In genomic region chr16:31695286-31696020, GRCm38 (mm10) we compare ENCODE assay signal across 9 mouse cellular contexts. TPM values are rescaled to one million over a fixed set of nuclear protein-coding genes. Genes with fewer than 3 reads are reported as not detected.
DNase-seq lines count a peak whose midpoint lies in the region; ATAC-seq and TF ChIP-seq lines count a peak whose summit lies in the region.
"Had no signal": no experiment of that assay in that cellular context is flagged by ENCODE, and none has a peak within 500 bp of the region (broad histone marks: within the 10 kb centered on the region; RNA-seq: fewer than 3 reads in every experiment).

No protein-coding gene starts in this region.

- H3K4me2 ChIP-seq in hindbrain, embryonic 15.5 days = peak overlapping the region; percentile 46
- no peak overlapping the region for H3K4me2 ChIP-seq in hindbrain, embryonic 11.5 days (replicated peaks; ENCODE audit: low read depth, low read length)
- H3K4me2 ChIP-seq: limb, embryonic 13.5 days had no signal

- H3K4me3 ChIP-seq in hindbrain, embryonic 15.5 days = peak overlapping the region; percentile 24
- H3K4me3 ChIP-seq in hindbrain, embryonic 11.5 days (ENCODE audit: low read depth, low read length) = no peak overlapping the region
- H3K4me3 ChIP-seq in embryonic fibroblast, embryonic 13.5 days (ENCODE audit: insufficient read depth, low read length) = no peak overlapping the region
- H3K4me3 ChIP-seq: limb, embryonic 13.5 days had no signal

- no peaks in the 10 kb centered on the region for H3K36me3 ChIP-seq in hindbrain, embryonic 15.5 days
- no peaks in the 10 kb centered on the region for H3K36me3 ChIP-seq in hindbrain, embryonic 11.5 days (ENCODE audit: control insufficient read depth, insufficient read depth, low read length)

- 46% methylated on average over 11 of the region's 11 CpGs for WGBS in hindbrain, embryonic 15.5 days
- WGBS in hindbrain, embryonic 11.5 days = 79% methylated on average over 11 of the region's 11 CpGs

- DNase-seq in hindbrain, embryonic 11.5 days (ENCODE audit: low spot score) = no peak
- DNase-seq in layer of hippocampus, postnatal 14 days (ENCODE audit: low spot score in 2 of 2) = peak; percentile 19 to 29
- DNase-seq in right cerebral cortex, adult 2 months (ENCODE audit: low spot score in 2 of 2) = peak; percentile 64 to 66
- DNase-seq in spleen, postnatal 14 days (ENCODE audit: low spot score in 2 of 2) = no peak
- no peak for DNase-seq in embryo, embryonic 9.5 days (ENCODE audit: extremely low spot score)
- no peak for DNase-seq in gastrocnemius, adult 18-20 months (ENCODE audit: low spot score)

- no peak for TF ChIP-seq CTCF in embryonic fibroblast, embryonic 13.5 days (IDR thresholded peaks at IDR 0.05; ENCODE audit: borderline replicate concordance, insufficient read depth, low read length)

- no peak for ATAC-seq in hindbrain, embryonic 15.5 days (ENCODE audit: low FRiP score, low read depth)
- ATAC-seq in hindbrain, embryonic 11.5 days (ENCODE audit: low FRiP score) = no peak

- no peaks in the 10 kb centered on the region for H3K27me3 ChIP-seq in hindbrain, embryonic 15.5 days
- no peaks in the 10 kb centered on the region for H3K27me3 ChIP-seq in hindbrain, embryonic 11.5 days (ENCODE audit: control insufficient read depth, insufficient read depth, low read length)
- H3K27me3 ChIP-seq: limb, embryonic 13.5 days had no signal

- H3K9ac ChIP-seq in hindbrain, embryonic 15.5 days = peak overlapping the region; percentile 11; the same call in 1 of the 2 replicates
- no peak overlapping the region for H3K9ac ChIP-seq in hindbrain, embryonic 11.5 days (ENCODE audit: low read depth, low read length)
- H3K9ac ChIP-seq: limb, embryonic 13.5 days had no signal

- H3K4me1 ChIP-seq in hindbrain, embryonic 15.5 days (replicated peaks) = peaks cover 3% of the 10 kb centered on the region; the same call in 1 of the 2 replicates
- no peaks in the 10 kb centered on the region for H3K4me1 ChIP-seq in hindbrain, embryonic 11.5 days (replicated peaks; ENCODE audit: control insufficient read depth, insufficient read depth, low read length)
- no peaks in the 10 kb centered on the region for H3K4me1 ChIP-seq in embryonic fibroblast, embryonic 13.5 days (ENCODE audit: control insufficient read depth, insufficient read depth, low read length)

- no peak overlapping the region for H3K27ac ChIP-seq in hindbrain, embryonic 15.5 days (replicated peaks)
- H3K27ac ChIP-seq in hindbrain, embryonic 11.5 days (ENCODE audit: low read depth, low read length) = no peak overlapping the region
- 0 out of 2 replicates have a peak overlapping the region, but pooled peaks have one; percentile 20 for H3K27ac ChIP-seq in embryonic fibroblast, embryonic 13.5 days (ENCODE audit: insufficient read depth, low read length)
- H3K27ac ChIP-seq: limb, embryonic 13.5 days had no signal

- TF ChIP-seq POLR2A in embryonic fibroblast, embryonic 13.5 days (IDR thresholded peaks at IDR 0.05; ENCODE audit: low read depth, low read length) = no peak

- no peaks in the 10 kb centered on the region for H3K9me3 ChIP-seq in hindbrain, embryonic 15.5 days
- H3K9me3 ChIP-seq in hindbrain, embryonic 11.5 days (ENCODE audit: control insufficient read depth, low read length) = no peaks in the 10 kb centered on the region
- H3K9me3 ChIP-seq: limb, embryonic 13.5 days had no signal

RNA-seq across cellular contexts. Expression of gene Dlg1, which starts 32.2 kb away (rescaled TPM):
- 14.4 and 15.1 TPM in 2 replicates for polyA plus RNA-seq in hindbrain, embryonic 15.5 days (2015; fragmentation: Nextera tagmentation; extraction: Ambion mirVana)
- 20.6 and 26.4 TPM in 2 replicates for polyA plus RNA-seq in hindbrain, embryonic 11.5 days (2014; fragmentation: Nextera tagmentation; extraction: Ambion mirVana)
- polyA plus RNA-seq in embryonic fibroblast, embryonic 13.5 days (2011; ENCODE audit: insufficient read length, low read depth, missing spikeins) = 127 and 144 TPM in 2 replicates
- 10 to 100 TPM; 52.0 to 56.1 TPM for total RNA-seq in layer of hippocampus, postnatal 14 days (2021)
- 10 to 100 TPM; 59.5 to 60.6 TPM for total RNA-seq in gastrocnemius, adult 18-20 months (2021)

Comparison
In these comparisons a context has a peak if more than half of its experiments do, and no peak if none do; other contexts are left out.
1. DNase-seq: peak in layer of hippocampus, postnatal 14 days (2 of 2) and right cerebral cortex, adult 2 months (2 of 2); none in hindbrain, embryonic 11.5 days (single experiment), spleen, postnatal 14 days (0 of 2), embryo, embryonic 9.5 days (single experiment) and gastrocnemius, adult 18-20 months (single experiment).